Mouse (Mus musculus): ENCODE data around the gene Sez6l.

GRCm38 (mm10) chr5:112394779-112395443 is 182.1 kb downstream of the Sez6l start, which contains the start of gene Asphd2:
- TF ChIP-seq CTCF (IDR thresholded peaks at IDR 0.05) (no peak), POLR2A (IDR thresholded peaks at IDR 0.05; ENCODE audit: insufficient read depth, low read depth, low read length) (no peak)
